Mouse (Mus musculus): ENCODE measurements around the gene Cdh3.

Cdh3 gene

GRCm38 (mm10) chr8:106527241-106528036 lies 16.7 kb downstream of the Cdh3 start:
- no peak for DNase-seq (ENCODE audit: low spot score)

GRCm38 (mm10) chr8:106528596-106529249 lies 18.0 kb downstream of the Cdh3 start:
- DNase-seq (ENCODE audit: low spot score): no peak

- no peak for DNase-seq (ENCODE audit: low spot score)
Measured at GRCm38 (mm10) chr8:106529885-106530482, 19.3 kb downstream of the Cdh3 start.

GRCm38 (mm10) chr8:106530566-106530965 lies 19.9 kb downstream of the Cdh3 start:
- DNase-seq (ENCODE audit: low spot score): peak; percentile 4

GRCm38 (mm10) chr8:106533709-106534108 lies 23.0 kb downstream of the Cdh3 start:
- DNase-seq (ENCODE audit: low spot score): no peak

GRCm38 (mm10) chr8:106534449-106534848 lies 23.8 kb downstream of the Cdh3 start:
- DNase-seq (ENCODE audit: low spot score): peak; percentile 72

- peak; percentile 6 for DNase-seq (ENCODE audit: low spot score)
Measured at GRCm38 (mm10) chr8:106535448-106535847, 24.8 kb downstream of the Cdh3 start.

GRCm38 (mm10) chr8:106539193-106539592 lies 28.5 kb downstream of the Cdh3 start:
- DNase-seq (ENCODE audit: low spot score): no peak

- DNase-seq (ENCODE audit: low spot score): no peak
Measured at GRCm38 (mm10) chr8:106541002-106541401, 30.3 kb downstream of the Cdh3 start.

- no peak for DNase-seq (ENCODE audit: low spot score)
Measured at GRCm38 (mm10) chr8:106543043-106543442, 32.4 kb downstream of the Cdh3 start.

- no peak for DNase-seq (ENCODE audit: low spot score)
Measured at GRCm38 (mm10) chr8:106545149-106545548, 34.5 kb downstream of the Cdh3 start.

- no peak for DNase-seq (ENCODE audit: low spot score)
Measured at GRCm38 (mm10) chr8:106546746-106547145, 36.1 kb downstream of the Cdh3 start.

GRCm38 (mm10) chr8:106548366-106548936 lies 37.8 kb downstream of the Cdh3 start:
- no peak for DNase-seq (ENCODE audit: low spot score)

GRCm38 (mm10) chr8:106550906-106551305 lies 40.2 kb downstream of the Cdh3 start:
- DNase-seq (ENCODE audit: low spot score): no peak

- no peak for DNase-seq (ENCODE audit: low spot score)
Measured at GRCm38 (mm10) chr8:106554011-106554410, 43.3 kb downstream of the Cdh3 start.

- no peak for DNase-seq (ENCODE audit: low spot score)
Measured at GRCm38 (mm10) chr8:106556068-106556645, 45.5 kb downstream of the Cdh3 start.

- no peak for DNase-seq (ENCODE audit: low spot score)
Measured at GRCm38 (mm10) chr8:106559844-106560243, 49.2 kb downstream of the Cdh3 start.

- peak; percentile 89 for DNase-seq (ENCODE audit: low spot score)
Measured at GRCm38 (mm10) chr8:106561097-106561865, 50.6 kb downstream of the Cdh3 start.

GRCm38 (mm10) chr8:106563691-106564182 lies 53.0 kb downstream of the Cdh3 start:
- DNase-seq (ENCODE audit: low spot score): peak; percentile 35

GRCm38 (mm10) chr8:106569006-106569405 lies 58.3 kb downstream of the Cdh3 start:
- DNase-seq (ENCODE audit: low spot score): no peak

- no peak for DNase-seq (ENCODE audit: low spot score)
Measured at GRCm38 (mm10) chr8:106570386-106570785, 59.7 kb downstream of the Cdh3 start.
